Mouse (Mus musculus) layer of hippocampus, adult 8-10 months (tissue): ENCODE results near the gene Ankrd34a. TPM values are rescaled to one million over a fixed set of nuclear protein-coding genes. Genes with fewer than 3 reads are reported as not detected.
A peak's percentile ranks its signal among the peaks of the same experiment; 100 is the strongest.

ENCODE experiments used
- DNase-seq, 2 experiments: peaks; one replicate each; pipeline ENCODE4 v3.0.0; 2022; ENCODE audit warnings: low spot score in 2 of 2
- total RNA-seq, 4 experiments: library from RNA; stranded (reverse); gene quantifications; 2 replicates each; pipeline ENCODE4 v1.2.4; 2022

The Ankrd34a gene
- total RNA-seq, result 10 to 100 TPM; 49.5 to 56.2 (median 52.6) TPM

- peak; percentile 75 to 76 for DNase-seq
Observed at GRCm38 (mm10) chr3:96596228-96596707, at the start of gene Ankrd34a. Gene Ankrd34a (plus strand): TSS chr3:96596636.

GRCm38 (mm10) chr3:96546880-96547279 is 49.6 kb upstream of the Ankrd34a start:
- DNase-seq, result no peak

DNA sequence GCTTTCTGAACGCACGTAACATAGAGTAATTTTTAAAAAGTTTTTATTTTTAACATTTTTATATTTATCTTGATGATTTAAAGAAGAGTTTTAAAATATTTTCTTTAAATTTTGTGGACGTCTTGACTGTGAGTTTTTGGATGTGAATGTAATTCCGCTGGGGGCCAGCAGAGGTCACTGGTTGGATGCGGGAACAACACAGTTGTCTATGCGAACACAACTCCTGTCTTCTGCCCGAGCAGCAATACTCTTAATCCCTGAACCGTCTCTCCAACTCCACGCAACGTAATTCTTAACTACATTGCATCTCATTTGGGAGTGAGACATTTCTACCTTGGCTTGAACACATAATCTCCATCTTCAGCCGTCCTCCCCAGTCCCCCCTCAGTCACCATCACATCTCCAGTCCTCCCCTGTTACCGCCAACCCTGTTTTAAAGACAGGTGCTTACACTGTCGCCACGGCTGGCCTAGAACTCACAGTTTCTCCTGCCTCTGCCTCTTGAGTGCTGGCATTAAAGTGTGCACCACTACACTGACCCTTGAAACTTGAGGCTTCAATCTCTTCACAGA is 49.0 kb upstream of the Ankrd34a start:
- DNase-seq, result peak; percentile 52 to 79

DNA sequence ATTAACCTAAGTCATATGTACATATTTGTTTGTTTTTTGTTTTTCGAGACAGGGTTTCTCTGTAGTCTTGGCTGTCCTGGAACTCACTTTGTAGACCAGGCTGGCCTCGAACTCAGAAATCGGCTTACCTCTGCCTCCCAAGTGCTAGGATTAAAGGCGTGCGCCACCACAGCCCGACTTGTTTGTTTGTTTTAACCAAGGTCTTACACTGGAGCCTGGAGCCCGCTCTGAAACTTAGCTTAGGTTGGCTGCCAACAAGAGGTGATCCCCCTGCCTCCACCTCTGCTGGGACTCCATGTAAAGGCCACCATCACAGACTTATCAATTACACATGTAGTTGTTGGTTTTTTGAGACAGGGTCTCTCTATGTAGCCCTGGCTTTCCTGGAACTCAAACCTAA is 47.6 kb upstream of the Ankrd34a start:
- no peak for DNase-seq

DNA sequence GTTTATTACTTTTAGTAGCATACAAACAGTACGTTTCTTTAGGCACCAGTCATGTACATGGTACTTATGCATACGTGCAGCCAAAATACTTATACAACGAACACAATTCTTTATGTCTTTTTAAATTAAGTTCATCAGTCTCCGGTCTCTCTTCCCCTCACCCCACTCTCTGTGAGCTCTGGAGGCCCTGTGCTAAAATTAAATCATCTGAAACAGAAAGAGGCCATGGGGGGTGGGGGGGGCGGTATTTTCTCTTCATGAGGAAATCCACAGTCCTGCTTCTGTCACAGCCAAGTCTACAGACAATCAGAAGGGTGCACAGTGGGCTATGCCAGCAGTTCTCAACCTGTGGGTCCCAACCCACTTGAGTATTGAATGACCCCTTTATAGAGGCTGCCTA is 47.1 kb upstream of the Ankrd34a start:
- DNase-seq, result no peak

GRCm38 (mm10) chr3:96551203-96551602 is 45.2 kb upstream of the Ankrd34a start:
- peak in 1 of 2 experiments; percentile 54 for DNase-seq

DNA sequence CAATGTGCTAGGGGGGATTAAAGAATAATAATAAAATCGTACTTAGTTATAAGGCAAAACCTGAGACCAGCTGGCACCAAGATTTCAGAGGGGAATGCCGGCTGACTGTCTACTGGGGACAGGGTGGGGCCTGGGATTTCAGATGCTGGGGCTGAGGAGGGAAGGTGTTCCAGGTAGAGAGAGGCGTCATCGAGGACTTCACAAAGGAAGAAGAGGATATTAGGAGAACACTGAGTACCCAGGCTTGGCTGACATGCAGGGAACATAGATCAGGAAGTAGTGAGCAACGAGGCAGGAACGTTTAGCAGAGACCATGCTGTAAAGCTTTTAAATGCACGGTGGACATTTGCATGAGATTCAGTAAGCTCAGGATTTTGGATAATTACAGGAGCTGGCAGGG is 44.5 kb upstream of the Ankrd34a start:
- no peak for DNase-seq

DNA sequence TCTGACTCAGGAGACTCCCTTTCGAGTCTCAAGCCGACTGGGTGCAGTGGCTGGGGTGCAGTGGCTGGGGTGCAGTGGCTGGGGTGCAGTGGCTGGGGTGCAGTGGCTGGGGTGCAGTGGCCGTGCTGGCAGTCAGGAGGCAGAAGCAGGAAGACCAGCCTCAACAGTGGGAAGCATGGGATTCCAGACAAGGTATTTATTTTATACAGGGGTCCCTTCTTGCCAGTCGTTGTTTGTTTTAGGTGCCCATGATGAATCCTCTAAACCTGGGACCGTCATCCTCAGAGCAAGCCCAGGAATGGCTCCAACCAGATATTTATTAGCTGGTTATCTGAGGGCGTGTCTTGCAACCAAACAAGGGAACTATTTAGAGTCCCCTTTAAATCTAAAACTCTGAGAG is 42.8 kb upstream of the Ankrd34a start:
- no peak for DNase-seq

DNA sequence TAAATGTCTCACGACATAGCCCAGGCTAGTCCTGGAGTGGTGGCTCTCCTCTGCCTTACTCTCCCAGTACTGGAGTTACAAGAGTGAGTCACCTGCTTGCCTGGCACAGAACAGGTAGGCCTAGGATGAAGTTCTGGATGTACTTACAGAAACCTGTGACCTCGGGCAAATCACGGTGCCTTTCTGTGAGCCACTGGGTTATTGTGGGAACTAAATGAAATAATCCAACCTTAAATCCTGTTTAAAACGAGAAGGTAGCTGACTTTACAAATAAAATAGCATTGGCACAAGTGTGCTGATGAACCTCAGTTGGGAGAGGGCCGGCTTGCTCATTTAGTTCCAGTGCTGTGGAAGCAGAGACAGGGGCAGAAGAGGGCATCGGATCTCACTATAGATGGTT is 42.2 kb upstream of the Ankrd34a start:
- no peak for DNase-seq

- peak; percentile 56 to 60 for DNase-seq
Observed at GRCm38 (mm10) chr3:96555041-96555596, 41.3 kb upstream of the Ankrd34a start.

- DNase-seq, result no peak
Observed at GRCm38 (mm10) chr3:96555999-96556614, 40.3 kb upstream of the Ankrd34a start.

GRCm38 (mm10) chr3:96556651-96557635 is 39.5 kb upstream of the Ankrd34a start:
- DNase-seq, result no peak

- DNase-seq, result peak; percentile 94 to 96
Observed at GRCm38 (mm10) chr3:96557694-96558093, 38.7 kb upstream of the Ankrd34a start, which contains the start of gene Txnip. Gene Txnip (plus strand): TSS chr3:96557957.

DNA sequence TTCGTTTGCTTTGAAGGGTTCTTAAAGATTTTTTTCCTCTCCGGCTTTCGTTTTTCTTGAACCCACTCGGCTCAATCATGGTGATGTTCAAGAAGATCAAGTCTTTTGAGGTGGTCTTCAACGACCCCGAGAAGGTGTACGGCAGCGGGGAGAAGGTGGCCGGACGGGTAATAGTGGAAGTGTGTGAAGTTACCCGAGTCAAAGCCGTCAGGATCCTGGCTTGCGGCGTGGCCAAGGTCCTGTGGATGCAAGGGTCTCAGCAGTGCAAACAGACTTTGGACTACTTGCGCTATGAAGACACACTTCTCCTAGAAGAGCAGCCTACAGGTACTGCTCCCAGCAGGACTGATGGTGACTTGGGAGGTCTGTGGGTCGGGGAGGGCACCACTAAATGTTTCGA is 38.3 kb upstream of the Ankrd34a start:
- no peak for DNase-seq

GRCm38 (mm10) chr3:96558668-96559196 is 37.7 kb upstream of the Ankrd34a start:
- no peak for DNase-seq

DNA sequence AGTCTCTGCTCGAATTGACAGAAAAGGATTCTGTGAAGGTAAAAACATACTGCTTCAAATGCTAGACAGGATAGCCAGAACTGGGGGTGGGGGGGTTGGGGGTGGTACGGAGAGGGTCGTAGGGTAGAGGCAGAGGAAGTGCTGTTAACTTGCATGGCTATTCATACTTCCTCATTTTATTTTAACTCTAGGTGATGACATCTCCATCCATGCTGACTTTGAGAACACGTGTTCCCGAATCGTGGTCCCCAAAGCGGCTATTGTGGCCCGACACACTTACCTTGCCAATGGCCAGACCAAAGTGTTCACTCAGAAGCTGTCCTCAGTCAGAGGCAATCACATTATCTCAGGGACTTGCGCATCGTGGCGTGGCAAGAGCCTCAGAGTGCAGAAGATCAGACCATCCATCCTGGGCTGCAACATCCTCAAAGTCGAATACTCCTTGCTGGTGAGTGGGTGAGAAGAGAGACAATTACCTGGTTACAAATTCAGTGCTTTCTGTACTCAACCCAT is 37.0 kb upstream of the Ankrd34a start:
- no peak for DNase-seq

- no peak for DNase-seq
Observed at GRCm38 (mm10) chr3:96559911-96560850, 36.3 kb upstream of the Ankrd34a start.

- DNase-seq, result no peak
Observed at GRCm38 (mm10) chr3:96560881-96561668, 35.4 kb upstream of the Ankrd34a start.
